Comparison of ENCODE assay signal across 12 mouse cellular contexts in genomic region chr8:125533709-125534108, GRCm38 (mm10). TPM values are rescaled to one million over a fixed set of nuclear protein-coding genes. Genes with fewer than 3 reads are reported as not detected.
DNase-seq lines count a peak whose midpoint lies in the region; ATAC-seq and TF ChIP-seq lines count a peak whose summit lies in the region.
"Had no signal": no experiment of that assay in that cellular context is flagged by ENCODE, and none has a peak within 500 bp of the region (broad histone marks: within the 10 kb centered on the region; RNA-seq: fewer than 3 reads in every experiment).

No protein-coding gene starts in this region.

- peaks cover 7% of the 10 kb centered on the region; the same call in 1 of the 2 replicates for H3K36me3 ChIP-seq in forebrain, embryonic 15.5 days
- no peaks in the 10 kb centered on the region; the same call in 1 of the 2 replicates for H3K36me3 ChIP-seq in forebrain, embryonic 11.5 days (ENCODE audit: control insufficient read depth, insufficient read depth, low read length)
- H3K36me3 ChIP-seq in heart, embryonic 13.5 days, result peaks cover 16% of the 10 kb centered on the region
- H3K36me3 ChIP-seq in limb, embryonic 10.5 days, result peaks cover 13% of the 10 kb centered on the region
- H3K36me3 ChIP-seq: hindbrain, embryonic 15.5 days had no signal

- H3K4me1 ChIP-seq in forebrain, embryonic 15.5 days, result peaks cover 62% of the 10 kb centered on the region
- peaks cover 30% of the 10 kb centered on the region for H3K4me1 ChIP-seq in forebrain, embryonic 11.5 days (replicated peaks; ENCODE audit: control insufficient read depth, insufficient read depth, low read length)
- peaks cover 17% of the 10 kb centered on the region for H3K4me1 ChIP-seq in lung, adult 2 months (ENCODE audit: control insufficient read depth, insufficient read depth, low read length)
- peaks cover 93% of the 10 kb centered on the region for H3K4me1 ChIP-seq in heart, embryonic 13.5 days
- H3K4me1 ChIP-seq in limb, embryonic 10.5 days, result peaks cover 74% of the 10 kb centered on the region

- H3K4me3 ChIP-seq in forebrain, embryonic 15.5 days, result no peak overlapping the region
- H3K4me3 ChIP-seq in forebrain, embryonic 11.5 days (ENCODE audit: low read depth, low read length), result no peak overlapping the region
- no peak overlapping the region for H3K4me3 ChIP-seq in lung, adult 2 months (replicated peaks; ENCODE audit: extremely low read depth, low read depth, low read length)
- H3K4me3 ChIP-seq in heart, embryonic 13.5 days, result no peak overlapping the region
- no peak overlapping the region for H3K4me3 ChIP-seq in limb, embryonic 10.5 days
- H3K4me3 ChIP-seq: hindbrain, embryonic 15.5 days; limb, embryonic 15.5 days; megakaryocyte, embryonic 14.5 days had no signal

- H3K4me2 ChIP-seq in forebrain, embryonic 15.5 days (replicated peaks), result no peak overlapping the region
- no peak overlapping the region for H3K4me2 ChIP-seq in forebrain, embryonic 11.5 days (ENCODE audit: low read depth, low read length, severe bottlenecking)
- H3K4me2 ChIP-seq in heart, embryonic 13.5 days, result peak overlapping the region; percentile 24
- H3K4me2 ChIP-seq: hindbrain, embryonic 15.5 days; limb, embryonic 15.5 days had no signal

- ATAC-seq in forebrain, embryonic 15.5 days (replicated peaks), result peak; percentile 57
- no peak for ATAC-seq in forebrain, embryonic 11.5 days (replicated peaks; ENCODE audit: low FRiP score)
- peak; percentile 39; the same call in 1 of the 2 replicates for ATAC-seq in heart, embryonic 13.5 days (ENCODE audit: extremely low read depth, insufficient number of reproducible peaks, low FRiP score, low TSS enrichment)

- H3K9ac ChIP-seq in forebrain, embryonic 15.5 days (replicated peaks), result no peak overlapping the region
- H3K9ac ChIP-seq in forebrain, embryonic 11.5 days (ENCODE audit: low read length), result no peak overlapping the region
- peak overlapping the region; percentile 69 for H3K9ac ChIP-seq in heart, embryonic 13.5 days
- H3K9ac ChIP-seq: hindbrain, embryonic 15.5 days; limb, embryonic 15.5 days had no signal

- no peak for DNase-seq in forebrain, embryonic 11.5 days (ENCODE audit: low spot score)
- DNase-seq in lung, postnatal 10 days, result peak; percentile 36
- DNase-seq in lung, adult 2 months, result no peak
- no peak for DNase-seq in limb, embryonic 10.5 days (ENCODE audit: low spot score)
- no peak for DNase-seq in neural tube, embryonic 10.5 days (ENCODE audit: extremely low spot score, low spot score)
- DNase-seq in spleen, postnatal 14 days (ENCODE audit: low spot score in 2 of 2), result no peak
- DNase-seq: thymus, postnatal 4 days had no signal

- 39% methylated on average over 7 of the region's 7 CpGs for WGBS in forebrain, embryonic 15.5 days
- 76% methylated on average over 7 of the region's 7 CpGs for WGBS in forebrain, embryonic 11.5 days
- WGBS in lung, adult 2 months, result 50% methylated on average over 7 of the region's 7 CpGs
- 17% methylated on average over 7 of the region's 7 CpGs for WGBS in heart, embryonic 13.5 days
- WGBS in limb, embryonic 10.5 days, result 66% methylated on average over 7 of the region's 7 CpGs

- peak overlapping the region; percentile 68 for H3K27ac ChIP-seq in forebrain, embryonic 15.5 days (replicated peaks)
- H3K27ac ChIP-seq in forebrain, embryonic 11.5 days (ENCODE audit: low read depth, low read length), result no peak overlapping the region
- peak overlapping the region; percentile 87 for H3K27ac ChIP-seq in heart, embryonic 13.5 days (replicated peaks)
- H3K27ac ChIP-seq in limb, embryonic 10.5 days, result 0 out of 2 replicates have a peak overlapping the region, but pooled peaks have one; percentile 3
- H3K27ac ChIP-seq: hindbrain, embryonic 15.5 days; limb, embryonic 15.5 days had no signal

- no peaks in the 10 kb centered on the region for H3K9me3 ChIP-seq in forebrain, embryonic 15.5 days
- no peaks in the 10 kb centered on the region for H3K9me3 ChIP-seq in forebrain, embryonic 11.5 days (ENCODE audit: control insufficient read depth, low read length)
- no peaks in the 10 kb centered on the region for H3K9me3 ChIP-seq in heart, embryonic 13.5 days
- H3K9me3 ChIP-seq in limb, embryonic 10.5 days (replicated peaks), result no peaks in the 10 kb centered on the region
- H3K9me3 ChIP-seq: hindbrain, embryonic 15.5 days; limb, embryonic 15.5 days; megakaryocyte, embryonic 14.5 days had no signal

- TF ChIP-seq POLR2A in lung, adult 2 months (IDR thresholded peaks at IDR 0.05; ENCODE audit: borderline replicate concordance, extremely low read depth, low read depth, low read length), result no peak

- H3K27me3 ChIP-seq in forebrain, embryonic 15.5 days, result no peaks in the 10 kb centered on the region
- no peaks in the 10 kb centered on the region for H3K27me3 ChIP-seq in forebrain, embryonic 11.5 days (ENCODE audit: control insufficient read depth, insufficient read depth, low read length)
- no peaks in the 10 kb centered on the region for H3K27me3 ChIP-seq in heart, embryonic 13.5 days (replicated peaks)
- no peaks in the 10 kb centered on the region for H3K27me3 ChIP-seq in limb, embryonic 10.5 days (ENCODE audit: low read depth, poor library complexity, severe bottlenecking)
- H3K27me3 ChIP-seq: hindbrain, embryonic 15.5 days; limb, embryonic 15.5 days had no signal

- TF ChIP-seq CTCF in lung, adult 2 months (IDR thresholded peaks at IDR 0.05; ENCODE audit: insufficient read depth, low read length), result no peak

RNA-seq across cellular contexts. Expression of gene Sipa1l2, which starts 35.9 kb away (rescaled TPM):
- 32.0 and 37.1 TPM in 2 replicates for polyA plus RNA-seq in forebrain, embryonic 15.5 days (2015; fragmentation: Nextera tagmentation; extraction: Ambion mirVana)
- 19.9 and 23.3 TPM in 2 replicates for polyA plus RNA-seq in forebrain, embryonic 11.5 days (2014; fragmentation: Nextera tagmentation; extraction: Ambion mirVana)
- 36.3 and 38.6 TPM in 2 replicates for polyA plus RNA-seq in lung, adult 2 months (2012; rRNA removed)
- 19.7 and 20.2 TPM in 2 replicates for polyA plus RNA-seq in heart, embryonic 13.5 days (2015; fragmentation: Nextera tagmentation; extraction: Ambion mirVana)
- polyA plus RNA-seq in limb, embryonic 10.5 days (2016; fragmentation: Nextera tagmentation; extraction: Ambion mirVana), result 11.0 and 13.9 TPM in 2 replicates
